Mouse (Mus musculus) layer of hippocampus, postnatal 25 days (tissue): ENCODE results near the gene Usf1. TPM values are rescaled to one million over a fixed set of nuclear protein-coding genes. Genes with fewer than 3 reads are reported as not detected.
A peak's percentile ranks its signal among the peaks of the same experiment; 100 is the strongest.

Experiments
- DNase-seq, 2 experiments: peaks; one replicate each; pipeline ENCODE4 v3.0.0; 2022; ENCODE audit warnings: mixed read lengths in 2 of 2, low spot score in 1 of 2; ENCODE audit errors: extremely low spot score in 1 of 2
- total RNA-seq, 2 experiments: library from RNA; stranded (reverse); gene quantifications; 2 replicates each; pipeline ENCODE4 v1.2.3; 2021

The Usf1 gene
- total RNA-seq, result 100 to 1,000 TPM; 113 to 139 TPM

DNA sequence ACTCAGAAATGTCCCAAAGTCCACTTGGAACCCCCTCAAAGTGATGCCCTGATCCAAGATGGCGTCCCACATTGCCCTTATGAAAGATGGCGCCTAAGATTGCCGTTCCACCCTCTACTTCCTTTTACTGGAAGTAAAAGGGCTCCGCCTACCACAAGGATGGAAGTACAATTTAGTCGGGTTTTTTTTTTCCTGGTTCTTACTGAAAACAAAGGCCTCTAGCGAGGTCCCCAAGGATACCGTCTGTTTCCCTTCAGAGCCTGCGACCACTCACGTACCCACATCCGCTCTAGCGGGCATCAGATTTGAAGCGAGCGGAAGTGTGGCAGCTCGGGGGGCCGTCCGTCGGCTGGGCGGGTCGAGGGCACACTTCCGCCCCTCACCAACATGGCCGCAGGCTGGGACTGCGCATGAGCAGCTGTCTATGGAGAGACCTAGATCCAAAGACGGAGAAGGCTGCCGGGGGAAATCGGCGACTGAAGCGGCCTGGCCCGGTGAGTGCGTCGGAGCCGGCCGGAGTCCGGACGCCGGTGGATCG lies at the start of gene Usf1:
TSS of gene Usf1 (plus strand) at position 367 of the 538 bp plus-strand sequence.
- peak; percentile 87 to 89 for DNase-seq

DNA sequence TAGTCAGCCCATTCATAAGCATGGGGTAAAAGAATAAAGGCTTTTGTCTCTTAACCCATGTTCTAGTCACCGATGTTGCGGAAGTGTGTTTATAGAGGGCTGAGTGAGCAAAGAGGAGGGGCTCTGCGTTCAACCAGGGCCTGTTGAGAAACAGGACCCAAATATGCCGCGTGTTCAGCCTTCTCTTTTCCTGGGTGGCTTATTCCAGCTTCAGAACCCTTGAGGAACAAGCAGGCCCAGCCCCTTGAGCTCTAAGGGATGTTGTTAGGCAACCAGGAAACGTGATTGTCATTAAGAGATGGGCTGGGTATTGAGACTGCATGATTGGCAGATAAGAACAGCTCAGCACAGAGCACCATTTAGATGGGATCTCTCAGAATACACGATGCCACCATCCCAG lies 45.2 kb upstream of the Usf1 start:
- no peak for DNase-seq

DNA sequence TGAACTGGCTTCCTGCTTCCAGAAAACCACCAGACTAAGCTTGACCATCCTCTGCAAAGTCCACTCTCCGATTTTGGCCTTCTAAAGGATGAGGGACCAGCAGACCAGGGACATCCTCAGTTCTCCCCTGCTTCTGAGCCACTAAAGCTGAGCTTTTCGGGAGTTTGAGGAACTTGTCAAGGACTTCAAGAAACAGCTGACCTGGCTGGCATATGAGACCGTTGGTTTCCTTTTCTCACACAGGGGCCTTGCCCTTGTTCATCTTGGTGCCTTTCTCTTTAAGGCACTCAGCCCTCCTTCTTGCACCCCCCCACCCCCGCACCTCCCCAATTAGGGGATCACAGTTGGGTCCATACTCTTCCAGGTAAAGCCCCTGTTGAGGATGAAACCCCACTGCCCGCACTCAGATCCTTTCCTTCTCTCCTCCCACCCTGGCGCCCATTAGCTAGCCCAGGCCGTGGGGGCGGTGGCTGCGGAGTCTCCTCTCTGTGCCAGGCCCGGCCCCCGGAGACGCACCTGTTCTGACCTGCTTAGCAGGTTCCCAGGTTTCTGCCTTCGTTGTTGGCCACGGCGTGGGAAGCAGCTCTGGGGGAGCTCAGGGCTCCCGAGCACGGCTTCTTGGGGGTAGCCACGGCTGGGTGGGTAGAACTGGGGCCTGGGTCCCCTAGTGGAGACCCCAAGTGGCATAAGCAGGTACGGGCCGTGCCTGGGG lies 41.1 kb upstream of the Usf1 start, which contains the start of gene Nectin4:
TSS of gene Nectin4 (plus strand) at position 255 of the 712 bp plus-strand sequence.
- DNase-seq, result no peak

DNA sequence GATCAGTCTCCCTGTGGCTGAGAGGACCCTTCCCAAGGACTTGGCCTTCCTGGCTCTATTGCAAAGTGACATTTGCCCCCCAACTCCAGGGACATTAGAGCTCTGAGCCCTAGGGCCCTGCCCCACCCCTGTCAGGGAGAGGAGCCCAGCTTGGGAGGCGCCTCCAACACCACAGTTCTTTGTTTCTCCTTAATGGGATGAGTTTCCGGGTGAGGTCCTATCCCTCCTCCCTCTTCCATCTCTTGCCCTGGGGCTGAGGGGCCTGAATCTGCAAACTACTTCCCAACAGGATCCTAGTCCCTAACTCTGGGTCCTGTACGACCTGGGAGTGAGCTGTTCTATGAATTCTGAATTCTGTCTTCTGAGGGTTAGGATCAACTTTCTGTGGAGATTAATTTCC lies 38.2 kb upstream of the Usf1 start:
- DNase-seq, result no peak

DNA sequence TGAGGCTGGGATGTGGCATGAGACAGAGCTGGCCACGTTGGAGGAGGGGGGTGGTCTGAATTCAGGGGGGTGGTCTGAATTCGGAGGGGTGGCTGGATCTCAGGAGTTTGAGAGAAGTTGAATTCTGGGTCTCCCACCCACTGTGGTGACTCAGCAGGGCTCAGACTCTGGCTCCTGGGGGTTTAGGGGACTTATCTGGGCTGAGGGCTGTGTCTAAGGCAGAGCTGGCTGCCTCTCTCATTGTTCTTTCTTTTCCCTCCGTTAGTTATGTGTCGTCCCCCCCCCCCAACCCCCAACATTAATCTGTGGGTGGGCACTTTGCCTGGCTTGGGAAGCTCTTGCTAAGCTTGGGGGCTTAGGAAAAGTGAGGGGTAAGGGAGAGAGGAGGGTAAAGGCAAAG lies 37.2 kb upstream of the Usf1 start:
- no peak for DNase-seq

DNA sequence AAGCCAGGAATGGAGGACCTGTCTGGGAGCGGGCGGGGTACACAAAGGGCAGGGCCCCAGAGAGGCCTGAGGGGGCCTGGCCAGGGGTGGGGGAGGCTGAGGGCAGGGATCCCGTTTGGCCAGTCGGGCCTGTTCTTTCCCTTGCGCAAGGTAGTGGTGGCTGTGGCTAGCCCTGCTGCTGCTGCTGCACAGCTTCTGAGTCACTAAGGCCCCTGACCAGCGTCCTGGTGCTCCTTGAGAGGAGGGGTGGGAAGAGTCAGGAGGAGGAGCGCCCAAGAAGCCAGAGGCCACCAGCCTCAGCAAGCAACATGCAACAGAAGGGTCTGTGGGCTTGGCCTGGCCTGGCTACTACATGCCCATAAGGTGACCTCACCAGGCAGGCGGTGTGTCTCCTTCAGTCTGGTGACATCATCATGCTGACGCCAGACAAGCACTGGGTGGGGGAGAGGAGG lies 35.4 kb upstream of the Usf1 start:
- no peak for DNase-seq

DNA sequence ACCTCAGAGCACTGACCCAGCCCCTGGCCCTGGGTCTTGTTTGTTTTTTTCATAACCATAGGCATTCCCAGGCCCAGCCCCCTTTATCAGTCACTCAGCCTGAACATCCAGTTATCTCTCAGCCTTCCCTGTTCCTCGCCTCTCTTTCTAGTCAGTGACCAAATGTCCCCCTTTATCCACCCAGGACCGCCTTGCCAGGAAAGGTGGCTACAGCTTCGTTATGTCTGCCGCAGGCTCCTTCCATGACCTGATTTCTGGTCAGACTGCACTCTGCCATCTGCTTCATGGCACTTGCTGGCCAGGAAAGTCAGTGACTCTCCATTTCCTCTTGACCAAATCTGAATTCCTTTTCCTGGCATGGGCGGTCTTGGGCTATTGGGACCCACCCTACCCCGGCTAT lies 32.8 kb upstream of the Usf1 start:
- DNase-seq, result no peak

DNA sequence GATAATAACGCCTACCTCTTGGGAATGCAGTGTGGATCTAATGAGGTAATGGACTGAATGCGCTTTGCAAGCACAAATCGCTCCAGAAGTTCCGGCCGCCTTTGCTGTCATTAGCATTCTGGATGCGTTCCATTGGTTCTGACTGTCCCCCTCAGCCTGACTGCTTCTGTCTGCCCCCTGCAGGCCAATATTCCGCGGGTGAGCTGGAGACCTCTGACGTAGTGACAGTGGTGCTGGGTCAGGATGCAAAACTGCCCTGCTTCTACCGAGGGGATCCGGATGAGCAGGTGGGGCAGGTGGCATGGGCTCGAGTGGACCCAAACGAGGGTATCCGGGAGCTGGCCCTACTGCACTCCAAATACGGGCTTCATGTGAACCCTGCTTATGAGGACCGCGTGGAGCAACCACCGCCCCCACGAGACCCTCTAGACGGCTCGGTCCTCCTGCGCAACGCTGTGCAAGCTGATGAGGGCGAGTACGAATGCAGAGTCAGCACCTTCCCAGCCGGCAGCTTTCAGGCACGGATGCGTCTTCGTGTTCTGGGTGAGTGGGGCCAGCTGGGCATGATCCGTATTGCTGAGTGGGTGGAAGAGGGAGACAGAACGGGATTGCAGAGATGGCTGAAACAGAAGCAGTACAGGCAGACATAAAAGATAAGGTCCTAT lies 31.0 kb upstream of the Usf1 start:
- DNase-seq, result peak; percentile 59 to 69

DNA sequence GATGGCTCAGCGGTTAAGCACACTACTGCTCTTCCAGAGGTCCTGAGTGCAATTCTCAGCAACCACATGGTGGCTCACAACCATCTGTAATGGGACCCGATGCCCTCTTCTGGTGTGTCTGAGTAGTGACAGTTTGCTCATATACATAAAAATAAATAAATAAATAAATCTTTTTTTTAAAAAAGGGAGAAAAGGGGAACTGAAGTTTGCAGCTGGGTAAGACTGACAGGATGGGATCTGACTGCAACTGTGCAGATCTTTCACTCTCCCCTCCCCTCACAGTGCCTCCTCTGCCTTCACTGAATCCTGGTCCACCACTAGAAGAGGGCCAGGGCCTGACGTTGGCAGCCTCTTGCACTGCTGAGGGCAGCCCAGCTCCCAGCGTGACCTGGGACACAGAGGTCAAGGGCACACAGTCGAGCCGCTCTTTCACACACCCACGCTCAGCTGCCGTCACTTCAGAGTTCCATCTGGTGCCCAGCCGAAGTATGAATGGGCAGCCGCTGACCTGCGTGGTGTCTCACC lies 29.0 kb upstream of the Usf1 start:
- DNase-seq, result no peak

DNA sequence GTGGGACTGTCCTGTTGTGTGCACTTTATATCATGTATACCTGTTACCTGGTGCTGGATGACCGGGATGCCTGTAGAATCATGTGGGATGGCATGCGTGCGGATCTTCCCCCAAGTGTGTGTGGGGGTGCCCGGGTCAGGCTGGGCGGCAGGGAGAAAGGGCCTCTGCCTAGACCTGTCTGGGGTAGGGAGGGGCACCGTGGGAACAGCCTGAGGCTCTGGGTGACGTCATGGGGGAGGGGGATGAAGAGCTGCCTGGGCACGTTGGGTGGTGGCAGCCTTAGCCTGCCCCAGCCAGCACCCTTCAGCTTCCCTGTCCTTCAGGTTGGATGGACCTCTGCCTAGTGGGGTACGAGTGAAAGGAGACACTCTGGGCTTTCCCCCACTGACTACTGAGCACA lies 26.8 kb upstream of the Usf1 start:
- DNase-seq, result no peak

DNA sequence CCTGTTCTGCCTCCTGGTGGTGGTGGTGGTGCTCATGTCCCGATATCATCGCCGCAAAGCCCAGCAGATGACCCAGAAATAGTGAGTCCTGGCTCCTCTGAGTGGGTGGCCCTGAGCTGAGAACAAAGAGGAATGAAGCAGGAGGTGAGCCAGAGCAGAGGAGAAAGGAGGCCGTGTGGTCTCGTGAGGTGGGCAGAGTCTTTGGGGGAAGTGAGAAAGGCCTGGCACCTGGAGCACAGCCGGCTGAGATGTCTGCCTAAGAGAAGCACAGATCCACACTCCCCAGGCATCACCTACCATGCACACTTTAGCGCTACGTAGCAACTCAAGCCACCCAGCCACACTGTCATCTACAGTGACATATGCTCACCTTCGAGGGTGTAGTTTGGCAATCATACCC lies 25.9 kb upstream of the Usf1 start:
- no peak for DNase-seq

DNA sequence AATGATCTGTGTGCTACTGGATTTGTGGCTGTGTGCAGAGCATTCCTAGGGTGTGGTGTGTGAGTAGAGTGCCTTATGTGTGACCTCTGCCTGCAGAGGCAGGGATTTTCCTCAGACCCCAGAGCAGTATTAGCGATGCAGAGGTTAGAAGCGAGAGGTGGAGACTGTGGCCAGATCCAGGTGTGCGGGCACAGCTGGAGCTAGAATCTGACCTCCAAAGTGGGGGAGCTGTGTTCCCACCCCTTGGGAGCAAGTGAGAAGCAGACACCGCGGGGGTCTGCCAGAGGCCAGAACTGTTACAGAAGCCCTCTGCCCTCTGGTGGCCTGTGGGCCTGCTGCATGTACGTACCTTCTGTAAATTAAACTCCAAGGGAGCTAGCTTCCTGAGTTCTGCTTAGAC lies 24.0 kb upstream of the Usf1 start:
- no peak for DNase-seq

DNA sequence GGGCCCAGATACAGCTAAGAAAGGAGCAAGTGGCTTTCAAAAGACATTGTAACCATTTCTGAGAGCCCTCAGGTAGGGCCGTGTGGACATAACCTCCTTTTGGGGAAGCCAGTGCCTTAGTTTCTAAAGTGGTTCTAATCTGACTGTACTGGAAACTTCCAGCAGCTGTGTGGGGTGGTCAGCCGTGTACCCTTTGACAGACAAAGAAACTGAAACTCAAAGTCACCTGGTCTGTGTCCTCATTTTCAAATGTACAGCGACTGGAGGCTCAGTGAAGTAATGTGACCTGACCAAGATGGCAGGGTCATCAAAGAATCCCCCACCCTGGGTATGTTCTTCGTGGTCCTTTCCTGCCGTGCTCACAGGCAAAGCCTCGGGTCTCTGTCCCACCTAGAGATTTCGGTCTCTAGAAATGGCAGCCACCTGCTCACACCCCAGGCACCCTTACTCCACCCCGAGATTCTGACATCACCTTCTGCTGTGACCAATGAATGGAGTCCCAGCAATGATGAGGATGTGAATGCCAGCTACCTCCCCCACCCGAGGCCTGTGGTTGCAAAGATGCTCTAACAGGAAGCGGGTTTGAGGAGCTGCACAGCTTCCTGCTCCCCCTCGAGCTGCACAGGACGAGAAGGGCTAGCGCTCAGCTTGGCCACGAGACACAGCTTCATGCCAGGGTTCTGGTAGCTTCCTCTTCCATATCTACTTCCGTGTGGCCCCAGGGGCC lies 22.6 kb upstream of the Usf1 start, which contains the start of gene Arhgap30:
TSS of gene Arhgap30 (plus strand) at position 579 of the 727 bp plus-strand sequence.
- no peak for DNase-seq

DNA sequence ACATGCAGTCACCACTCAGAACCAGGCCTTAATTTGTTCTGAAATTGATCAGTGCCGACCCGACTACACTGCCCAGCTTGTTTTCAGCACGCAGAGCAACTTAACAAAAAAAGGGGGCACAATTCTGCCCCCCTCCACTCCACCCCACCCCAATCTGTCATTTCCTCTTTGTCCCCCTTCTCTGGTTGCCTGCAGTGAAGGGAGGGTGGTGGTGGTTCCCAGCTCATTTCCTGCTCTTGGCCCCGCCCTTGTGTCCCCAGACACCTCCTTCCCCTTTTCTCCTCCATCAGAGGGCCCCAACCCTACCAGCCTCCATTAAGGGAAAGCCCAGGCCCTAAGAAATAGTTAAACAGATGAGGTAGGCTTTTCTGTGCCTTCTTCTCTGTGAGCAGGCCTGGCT lies 21.0 kb upstream of the Usf1 start:
- no peak for DNase-seq

DNA sequence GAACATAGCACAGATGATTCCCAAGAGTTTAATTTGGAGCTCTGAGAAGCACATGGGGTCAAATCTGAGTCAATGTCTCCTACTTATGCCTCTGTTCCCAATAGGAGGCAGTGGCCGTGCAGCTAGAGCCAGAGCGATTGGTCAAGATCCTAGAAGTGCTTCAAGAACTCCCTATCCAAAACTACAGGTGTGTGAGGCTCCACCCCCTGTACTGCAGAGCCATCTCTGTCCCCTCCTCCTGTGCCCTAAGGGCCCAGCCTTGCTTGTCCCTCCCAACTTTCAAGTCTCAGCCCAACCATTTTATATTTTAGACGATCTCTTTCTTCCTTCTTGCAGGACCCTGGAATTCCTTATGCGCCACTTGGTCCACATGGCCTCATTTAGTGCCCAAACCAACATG lies 9.3 kb upstream of the Usf1 start:
- DNase-seq, result no peak

DNA sequence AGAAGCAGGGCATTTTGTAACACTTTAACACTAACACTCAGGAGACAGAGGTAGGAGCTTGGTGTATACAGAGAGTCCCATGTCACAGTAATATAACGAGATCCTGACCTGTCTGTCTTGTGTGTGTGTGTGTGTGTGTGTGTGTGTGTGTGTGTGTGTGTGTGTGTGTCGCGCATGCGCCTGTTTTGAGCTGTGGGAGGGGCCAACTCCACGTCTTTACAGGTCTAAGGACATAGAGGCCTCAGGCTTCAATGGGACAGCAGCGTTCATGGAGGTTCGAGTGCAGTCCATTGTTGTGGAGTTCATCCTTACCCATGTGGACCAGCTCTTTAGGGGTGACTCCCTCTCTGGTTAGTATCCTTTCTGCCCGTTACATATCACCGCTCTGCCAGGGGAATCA lies 8.1 kb upstream of the Usf1 start:
- no peak for DNase-seq

DNA sequence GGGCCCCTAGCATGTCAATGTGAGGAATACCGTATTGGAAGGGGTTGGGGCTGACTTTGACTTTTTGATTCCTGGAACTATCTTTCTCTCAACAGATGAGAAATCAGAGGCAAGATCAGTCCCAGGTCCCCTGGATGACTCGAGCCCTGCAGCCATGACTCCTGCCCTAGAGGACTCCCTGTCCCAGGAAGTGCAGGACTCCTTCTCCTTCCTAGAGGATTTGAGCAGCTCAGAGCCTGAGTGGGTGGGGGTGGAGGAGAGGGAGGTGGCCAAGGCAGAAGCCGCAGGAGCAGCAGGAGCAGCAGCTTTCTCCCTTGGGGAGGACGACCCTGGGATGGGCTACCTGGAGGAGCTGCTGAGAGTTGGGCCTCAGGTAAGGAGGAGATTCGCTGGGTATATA lies 3.9 kb upstream of the Usf1 start:
- DNase-seq, result no peak

DNA sequence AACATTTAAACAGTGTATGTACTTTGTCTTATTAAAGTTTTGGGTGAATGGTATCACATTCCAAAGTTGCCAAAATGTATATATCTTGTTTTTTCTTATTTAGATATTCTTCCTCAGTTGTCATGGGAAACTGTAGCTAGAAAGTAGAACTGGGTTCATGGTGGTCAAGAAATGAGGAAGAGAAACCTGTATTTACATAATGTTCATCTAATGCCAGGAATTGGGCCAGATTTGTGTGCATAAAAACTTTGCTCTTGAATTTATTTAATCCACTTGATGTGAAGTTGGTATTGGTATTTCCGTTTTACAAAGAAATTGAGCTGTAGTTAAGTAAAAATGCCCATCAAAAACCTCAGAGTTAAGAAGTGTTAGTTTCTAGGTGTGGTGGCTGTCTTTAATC lies 882 bp upstream of the Usf1 start:
- DNase-seq, result no peak

DNA sequence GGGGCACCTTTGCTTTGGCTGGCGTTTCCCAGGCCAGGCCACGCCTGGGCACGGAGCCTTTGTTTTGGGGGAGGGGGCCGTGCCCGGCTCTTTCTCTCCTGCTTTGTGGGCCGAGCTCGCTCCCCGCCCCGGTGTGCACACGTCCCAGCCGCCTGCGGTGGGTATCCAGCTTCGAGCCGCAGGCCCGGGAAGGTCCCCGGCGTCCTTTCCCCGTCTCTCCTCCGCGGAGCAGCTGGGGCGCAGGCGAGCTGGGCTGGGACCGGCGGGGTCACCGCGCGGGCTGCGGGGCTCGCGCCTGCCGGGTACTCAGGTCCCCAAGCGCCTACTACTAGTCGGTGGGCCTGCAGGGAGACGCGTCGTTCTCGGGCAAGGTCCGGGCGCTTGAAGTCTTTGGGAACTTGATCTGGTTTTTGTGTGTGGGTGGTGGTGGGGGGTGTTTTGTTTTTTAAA lies 404 bp downstream of the Usf1 start:
- no peak for DNase-seq

DNA sequence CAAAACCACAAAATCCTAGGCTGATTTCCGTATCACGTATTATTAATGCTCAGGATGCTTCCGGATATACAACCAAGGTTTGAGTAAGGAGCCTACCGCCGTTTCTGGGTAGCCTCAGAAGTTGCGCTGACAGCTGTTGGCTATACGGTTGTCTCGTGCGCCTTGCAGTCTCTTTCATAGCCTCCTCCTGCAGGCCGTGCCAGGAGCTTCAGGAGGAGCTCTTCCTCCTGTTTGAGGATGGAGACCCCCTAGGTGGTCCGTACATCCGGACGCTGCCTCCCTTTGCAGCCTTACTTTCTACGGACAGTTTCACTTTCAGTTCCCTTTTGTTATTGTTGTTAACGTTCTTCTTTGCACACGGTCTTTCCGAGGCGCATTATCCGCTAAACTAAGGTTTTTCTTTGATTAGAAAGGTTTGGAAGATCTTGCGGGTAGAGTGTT lies 908 bp downstream of the Usf1 start:
- peak in 1 of 2 experiments; percentile 25 for DNase-seq

DNA sequence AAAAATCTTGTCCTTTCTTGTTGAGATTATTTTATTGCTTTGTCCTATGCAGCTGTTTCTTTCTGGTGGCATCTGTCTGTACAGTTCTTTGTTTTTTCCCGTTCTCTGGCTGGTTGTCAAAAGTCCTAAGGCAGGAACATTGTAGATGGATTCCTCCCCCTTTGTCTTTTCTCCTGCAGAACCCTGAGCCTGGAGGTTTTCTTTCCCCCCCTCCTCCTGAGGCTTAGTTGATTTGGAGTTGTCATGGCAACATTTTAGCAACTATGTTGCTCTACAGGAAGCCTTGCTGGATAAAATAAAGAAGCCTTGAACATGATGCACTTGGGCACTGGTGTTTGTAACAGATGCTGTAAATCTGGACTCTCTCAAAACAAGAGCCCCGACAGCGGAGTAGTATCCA lies 1.3 kb downstream of the Usf1 start:
- DNase-seq, result no peak
